Mouse (Mus musculus): Measurements from ENCODE around the gene Lmo3. TPM values are rescaled to one million over a fixed set of nuclear protein-coding genes. Genes with fewer than 3 reads are reported as not detected.

Gene Lmo3
- polyA plus RNA-seq, 1 experiment from 2014 or later = 8.6 TPM

DNA sequence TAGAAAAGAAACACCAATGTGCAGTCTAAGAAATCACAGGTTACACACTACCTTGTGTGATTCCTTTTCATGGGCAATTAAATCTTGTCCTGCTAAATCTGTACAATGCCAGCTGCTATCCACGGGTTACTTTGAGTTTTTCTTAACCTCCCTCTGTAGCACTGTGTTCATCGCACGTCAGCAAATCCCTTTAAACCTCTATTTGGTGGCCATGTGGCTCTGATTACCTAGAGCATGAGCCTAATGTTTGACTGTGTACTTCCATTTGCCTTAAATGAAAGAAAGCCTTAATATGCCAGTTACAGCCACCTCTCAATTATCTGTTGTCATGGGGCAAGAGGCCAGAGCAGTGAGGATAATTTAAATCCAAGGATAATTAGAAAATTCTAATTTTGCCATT, 98.9 kb downstream of the Lmo3 start:
- no peak for DNase-seq (ENCODE audit: low spot score)
- Histone ChIP-seq H3K9me3 (no peaks in the 10 kb centered on the region), H3K36me3 (no peaks in the 10 kb centered on the region), H3K4me3 (no peak overlapping the region), H3K27ac (no peak overlapping the region), H3K4me1 (replicated peaks) (no peaks in the 10 kb centered on the region), H3K27me3 (ENCODE audit: insufficient read depth, poor library complexity, severe bottlenecking) (no peaks in the 10 kb centered on the region)
- WGBS = 78% methylated on average over 3 of the region's 3 CpGs

DNA sequence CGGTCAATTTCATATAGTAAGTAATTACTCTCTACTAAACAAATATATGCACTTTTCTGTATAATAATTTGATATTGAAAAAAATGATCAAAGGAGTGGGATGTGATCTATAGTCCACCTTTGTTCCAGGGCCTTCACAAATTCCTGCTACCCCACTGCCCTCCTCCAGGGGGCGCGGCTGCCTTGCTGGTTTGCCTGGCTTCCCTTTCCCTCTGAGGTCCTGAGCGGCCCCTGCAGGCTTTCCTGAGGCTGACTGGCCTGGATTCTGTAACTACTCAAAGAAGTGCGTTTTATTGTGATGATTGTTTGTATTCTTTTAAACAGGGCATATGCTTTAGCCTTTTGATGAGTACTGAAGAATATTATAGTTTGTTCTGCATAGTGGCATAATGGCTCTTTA, 104.2 kb downstream of the Lmo3 start:
- Histone ChIP-seq H3K27ac (no peak overlapping the region), H3K9me3 (no peaks in the 10 kb centered on the region), H3K36me3 (no peaks in the 10 kb centered on the region), H3K27me3 (ENCODE audit: insufficient read depth, poor library complexity, severe bottlenecking) (no peaks in the 10 kb centered on the region), H3K4me3 (no peak overlapping the region), H3K4me1 (replicated peaks) (no peaks in the 10 kb centered on the region)
- 14% methylated on average over 5 of the region's 5 CpGs for WGBS
- peak; percentile 77 for DNase-seq (ENCODE audit: low spot score)

DNA sequence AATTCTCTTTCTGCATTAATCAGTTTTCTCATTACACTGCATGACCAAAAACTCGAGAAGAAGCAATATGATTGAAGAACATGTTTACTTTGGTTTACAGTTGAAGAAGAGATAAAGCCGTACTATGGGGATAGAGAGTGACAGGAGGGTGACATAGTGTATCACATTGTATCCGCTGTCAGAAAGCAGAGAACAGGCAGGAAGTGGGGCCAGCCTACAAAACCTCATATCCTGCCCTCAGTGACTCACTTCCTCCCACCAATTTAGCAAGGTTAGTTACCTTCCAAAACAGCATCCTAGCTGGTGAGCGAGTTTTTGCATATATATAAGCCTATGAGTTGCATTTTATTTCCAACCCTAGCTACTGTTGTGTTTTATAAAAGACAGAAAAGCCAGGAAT, 112.6 kb downstream of the Lmo3 start:
- no peaks in the 10 kb centered on the region for H3K36me3 ChIP-seq
- 82% methylated on average over 4 of the region's 4 CpGs for WGBS
- no peak overlapping the region for H3K27ac ChIP-seq
- no peak for DNase-seq (ENCODE audit: low spot score)
- H3K27me3 ChIP-seq (ENCODE audit: insufficient read depth, poor library complexity, severe bottlenecking) = no peaks in the 10 kb centered on the region
- H3K4me1 ChIP-seq (replicated peaks) = no peaks in the 10 kb centered on the region
- no peaks in the 10 kb centered on the region for H3K9me3 ChIP-seq
- H3K4me3 ChIP-seq = no peak overlapping the region

DNA sequence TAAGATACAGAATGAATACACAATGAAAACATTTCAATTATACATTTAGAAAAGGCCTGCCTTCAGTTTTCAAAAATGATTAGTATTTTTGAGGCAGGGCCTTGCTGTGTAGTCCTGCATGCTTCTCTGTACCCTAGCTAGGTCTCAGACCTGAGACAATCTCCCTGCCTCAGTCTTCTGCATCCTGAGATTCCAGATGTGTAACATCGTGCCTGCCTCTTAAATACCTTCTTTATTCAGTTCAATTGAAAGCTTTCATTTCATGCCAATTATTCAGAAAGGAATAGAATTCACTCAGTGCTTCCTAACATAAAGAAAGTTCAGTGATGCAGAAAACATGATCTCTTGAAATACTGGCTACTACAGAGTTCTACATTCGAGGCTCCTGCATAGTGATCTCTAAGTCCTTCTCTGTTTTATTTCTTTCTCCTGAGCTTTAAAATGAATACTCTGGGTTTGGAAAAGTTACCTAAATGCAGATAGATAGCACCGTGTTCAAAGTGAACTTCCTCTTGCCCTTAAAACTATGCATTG, 137.2 kb downstream of the Lmo3 start:
- no peaks in the 10 kb centered on the region for H3K36me3 ChIP-seq
- DNase-seq (ENCODE audit: low spot score) = no peak
- WGBS = 42% methylated on average over 3 of the region's 3 CpGs
- no peaks in the 10 kb centered on the region for H3K9me3 ChIP-seq
- no peak overlapping the region for H3K27ac ChIP-seq
- H3K27me3 ChIP-seq (ENCODE audit: insufficient read depth, poor library complexity, severe bottlenecking) = no peaks in the 10 kb centered on the region
- H3K4me3 ChIP-seq = no peak overlapping the region
- peaks cover 8% of the 10 kb centered on the region; the same call in 1 of the 2 replicates for H3K4me1 ChIP-seq (replicated peaks)

DNA sequence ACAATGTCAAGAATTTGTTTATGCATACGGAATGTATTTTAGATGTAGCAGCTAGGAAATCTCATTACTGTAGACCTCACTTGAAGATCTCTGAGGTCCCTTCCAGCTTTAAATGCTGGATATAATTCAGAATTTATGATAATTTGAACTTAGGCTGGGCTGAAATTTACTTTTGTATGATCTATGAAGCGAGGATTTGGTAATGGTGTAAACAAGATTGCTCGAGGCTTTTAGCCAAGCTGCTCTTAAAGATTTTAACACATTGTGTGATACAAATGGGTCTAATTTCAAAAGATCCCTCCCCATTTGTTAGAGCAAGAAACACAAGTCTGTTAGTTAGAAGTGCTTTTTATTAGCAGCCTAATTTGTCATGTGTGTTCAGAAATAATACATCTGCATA, 144.4 kb downstream of the Lmo3 start:
- 89% methylated on average over 3 of the region's 3 CpGs for WGBS
- Histone ChIP-seq H3K9me3 (no peaks in the 10 kb centered on the region), H3K4me1 (replicated peaks) (no peaks in the 10 kb centered on the region), H3K27me3 (ENCODE audit: insufficient read depth, poor library complexity, severe bottlenecking) (no peaks in the 10 kb centered on the region), H3K27ac (no peak overlapping the region), H3K36me3 (no peaks in the 10 kb centered on the region), H3K4me3 (no peak overlapping the region)
- no peak for DNase-seq (ENCODE audit: low spot score)

DNA sequence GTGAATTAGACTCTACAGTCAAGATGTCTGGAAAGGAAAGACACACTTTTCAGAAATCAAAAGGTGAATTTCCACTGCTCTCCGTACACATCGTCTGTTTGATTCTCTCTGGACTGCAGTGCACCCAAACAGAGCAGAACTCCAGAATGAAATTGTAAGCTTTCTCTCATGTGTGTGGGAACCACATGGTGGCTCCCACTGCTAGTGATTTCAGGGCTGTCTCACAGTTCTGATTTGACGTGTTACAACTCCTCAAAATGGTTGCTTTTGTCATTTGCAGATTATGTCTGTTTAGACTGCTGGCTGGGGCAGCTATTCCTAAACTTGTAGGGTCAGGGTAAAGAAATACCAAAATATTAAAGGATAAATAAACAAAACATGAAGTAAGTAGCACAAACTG, 145.0 kb downstream of the Lmo3 start:
- H3K4me1 ChIP-seq (replicated peaks) = no peaks in the 10 kb centered on the region
- no peak overlapping the region for H3K4me3 ChIP-seq
- no peaks in the 10 kb centered on the region for H3K36me3 ChIP-seq
- H3K9me3 ChIP-seq = no peaks in the 10 kb centered on the region
- DNase-seq (ENCODE audit: low spot score) = no peak
- no peak overlapping the region for H3K27ac ChIP-seq
- no peaks in the 10 kb centered on the region for H3K27me3 ChIP-seq (ENCODE audit: insufficient read depth, poor library complexity, severe bottlenecking)
- WGBS = 72% methylated on average over 3 of the region's 3 CpGs

DNA sequence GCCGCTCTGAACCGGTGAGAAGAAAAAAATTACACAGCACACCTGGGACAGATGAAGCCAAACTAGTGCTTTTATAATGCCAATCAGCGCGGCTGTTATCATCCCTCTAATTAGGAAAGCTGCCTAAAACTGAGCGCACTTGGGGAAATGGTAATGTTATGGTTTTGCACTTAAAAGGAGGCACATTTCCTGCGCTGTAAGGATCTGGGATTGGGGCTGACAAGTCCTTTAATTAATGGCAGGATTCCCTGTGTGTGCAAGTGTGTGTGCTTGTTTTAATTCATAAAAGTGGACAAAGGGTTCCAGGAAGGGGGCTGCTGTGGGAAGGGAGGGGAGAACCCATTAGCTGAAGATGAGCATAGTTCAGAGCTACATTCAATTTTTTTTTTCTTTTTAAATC, 154.4 kb downstream of the Lmo3 start:
- H3K36me3 ChIP-seq = no peaks in the 10 kb centered on the region
- peaks cover 22% of the 10 kb centered on the region for H3K4me1 ChIP-seq (replicated peaks)
- DNase-seq (ENCODE audit: low spot score) = no peak
- no peak overlapping the region for H3K27ac ChIP-seq
- peaks cover 10% of the 10 kb centered on the region; the same call in 1 of the 2 replicates for H3K27me3 ChIP-seq (ENCODE audit: insufficient read depth, poor library complexity, severe bottlenecking)
- 24% methylated on average over 6 of the region's 6 CpGs for WGBS
- no peak overlapping the region for H3K4me3 ChIP-seq
- no peaks in the 10 kb centered on the region for H3K9me3 ChIP-seq

DNA sequence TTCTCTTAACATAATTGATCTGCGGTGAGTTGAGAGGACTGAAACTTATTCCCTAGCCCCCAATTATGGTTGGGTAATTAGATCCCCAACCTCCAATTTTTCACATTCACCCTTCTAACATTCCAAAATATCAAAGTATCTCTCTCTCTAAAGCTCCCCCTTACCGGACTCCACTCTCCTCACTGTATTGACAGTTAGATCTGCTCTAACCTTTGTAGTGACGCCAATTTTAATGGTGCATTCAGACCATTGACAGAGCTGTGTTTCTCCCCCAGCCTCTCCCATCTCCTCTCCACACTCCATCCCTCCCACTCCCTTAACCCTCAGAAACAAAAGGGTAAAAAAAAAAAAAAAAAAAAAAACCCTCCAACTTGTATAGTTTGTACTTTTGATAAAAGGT, 154.9 kb downstream of the Lmo3 start:
- Histone ChIP-seq H3K4me3 (no peak overlapping the region), H3K27ac (no peak overlapping the region), H3K4me1 (replicated peaks) (peaks cover 25% of the 10 kb centered on the region), H3K36me3 (no peaks in the 10 kb centered on the region), H3K9me3 (no peaks in the 10 kb centered on the region), H3K27me3 (ENCODE audit: insufficient read depth, poor library complexity, severe bottlenecking) (peaks cover 11% of the 10 kb centered on the region; the same call in 1 of the 2 replicates)
- no peak for DNase-seq (ENCODE audit: low spot score)
- 36% methylated on average over 3 of the region's 3 CpGs for WGBS

DNA sequence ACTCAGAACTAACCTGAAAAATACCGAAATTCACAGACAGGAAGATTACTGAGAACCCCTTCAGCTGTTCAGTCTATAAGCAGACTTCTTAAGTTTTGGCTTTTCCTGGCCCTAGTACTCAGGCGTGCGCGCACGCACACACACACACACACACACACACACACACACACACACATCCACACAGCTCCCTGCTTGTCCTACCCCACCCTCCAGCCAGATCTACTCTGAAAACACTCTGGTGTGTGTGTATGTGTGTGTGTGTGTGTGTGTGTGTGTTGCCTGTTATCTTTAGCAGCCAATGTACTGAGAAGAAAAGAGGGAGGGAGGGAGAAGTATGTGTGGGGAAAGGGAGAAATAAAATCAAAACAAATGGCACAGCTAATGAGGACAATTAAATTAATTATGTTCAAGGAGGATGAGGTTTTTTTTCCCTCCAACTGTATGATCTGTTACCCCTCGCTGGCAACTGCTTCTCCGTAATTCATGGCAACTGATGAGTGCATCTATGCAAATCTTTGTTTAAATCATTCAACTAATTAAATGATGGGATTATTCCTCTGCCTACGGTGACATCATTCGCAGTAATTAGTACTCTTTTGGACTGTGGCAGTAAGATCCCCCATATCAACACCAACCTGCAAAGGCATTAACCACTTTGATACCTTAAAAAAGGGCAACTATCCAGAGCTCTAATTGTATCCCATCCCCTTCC, 157.1 kb downstream of the Lmo3 start:
- no peak for DNase-seq (ENCODE audit: low spot score)
- no peak overlapping the region for H3K4me3 ChIP-seq
- 77% methylated on average over 9 of the region's 9 CpGs for WGBS
- no peaks in the 10 kb centered on the region for H3K9me3 ChIP-seq
- no peak overlapping the region for H3K27ac ChIP-seq
- H3K4me1 ChIP-seq (replicated peaks) = peaks cover 47% of the 10 kb centered on the region
- H3K27me3 ChIP-seq (ENCODE audit: insufficient read depth, poor library complexity, severe bottlenecking) = peaks cover 18% of the 10 kb centered on the region
- H3K36me3 ChIP-seq = no peaks in the 10 kb centered on the region

DNA sequence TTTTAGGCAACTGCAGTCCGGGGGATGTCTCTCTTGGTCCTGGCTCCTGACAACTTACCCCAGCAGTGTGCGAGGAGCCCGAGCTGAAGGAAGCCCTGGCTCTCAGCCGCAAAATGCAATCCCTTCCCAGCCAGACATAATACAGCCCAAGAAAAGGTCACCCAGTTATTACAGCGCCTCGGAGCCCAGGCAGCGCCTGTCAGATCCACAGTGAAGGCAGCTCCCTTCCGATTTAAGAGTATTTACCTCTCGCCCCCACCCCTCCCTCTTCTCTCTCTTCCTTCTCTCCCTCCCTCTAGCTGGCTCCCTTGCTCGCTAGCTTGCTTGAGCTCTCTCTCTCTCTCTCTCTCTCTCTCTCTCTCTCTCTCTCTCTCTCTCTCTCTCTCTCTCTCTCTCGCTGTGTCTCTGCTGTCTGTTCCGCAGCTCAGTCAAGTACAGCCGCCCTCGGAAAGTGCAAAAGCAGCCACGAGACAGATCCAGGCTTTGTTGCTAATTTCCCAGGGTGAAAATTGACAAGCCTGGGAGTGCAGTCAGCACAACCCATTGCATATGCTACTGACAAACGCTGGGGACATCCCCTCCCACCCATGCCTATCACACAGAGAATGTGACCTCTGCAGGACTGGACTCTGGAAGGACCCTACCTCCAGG, 159.0 kb downstream of the Lmo3 start:
- H3K27me3 ChIP-seq (ENCODE audit: insufficient read depth, poor library complexity, severe bottlenecking) = peaks cover 18% of the 10 kb centered on the region

DNA sequence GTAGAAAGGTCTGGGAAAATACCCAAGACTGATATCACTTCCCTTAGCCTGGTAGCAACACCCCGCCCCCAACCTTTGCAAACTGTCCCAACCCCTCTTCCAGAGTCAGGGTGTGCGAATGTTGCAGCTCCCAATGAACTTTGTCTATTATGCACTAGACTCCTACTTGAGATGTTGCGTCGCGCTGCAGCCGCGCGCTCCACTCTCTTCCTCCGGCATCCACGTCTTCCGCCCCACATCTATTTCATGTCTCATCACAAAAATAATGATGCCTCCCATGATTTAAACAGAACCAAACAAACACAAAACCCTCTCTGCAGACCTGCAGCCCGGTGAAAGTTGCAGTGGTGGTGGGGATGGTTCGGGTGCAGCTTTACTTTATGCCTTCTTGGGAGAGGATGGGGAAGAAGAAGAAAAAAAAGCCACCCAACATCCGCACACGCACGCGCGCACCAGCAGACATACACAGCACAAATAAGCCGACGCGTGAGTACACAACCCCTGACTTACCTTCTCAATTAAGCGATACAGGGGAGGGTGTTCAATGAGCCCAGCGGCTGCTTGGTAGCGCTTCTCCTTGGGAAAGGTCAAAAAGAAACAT, 159.7 kb downstream of the Lmo3 start:
- H3K9me3 ChIP-seq = no peaks in the 10 kb centered on the region
- H3K36me3 ChIP-seq = no peaks in the 10 kb centered on the region
- peak overlapping the region; percentile 52 for H3K4me3 ChIP-seq
- H3K27me3 ChIP-seq (ENCODE audit: insufficient read depth, poor library complexity, severe bottlenecking) = peaks cover 18% of the 10 kb centered on the region
- 1% methylated on average over 24 of the region's 24 CpGs for WGBS
- peaks cover 54% of the 10 kb centered on the region for H3K4me1 ChIP-seq (replicated peaks)
- peak; percentile 27 for DNase-seq (ENCODE audit: low spot score)
- H3K27ac ChIP-seq = peak overlapping the region; percentile 88

More for the DNA sequence above, 159.0 kb downstream of the Lmo3 start:
- Histone ChIP-seq H3K9me3 (no peaks in the 10 kb centered on the region), H3K36me3 (no peaks in the 10 kb centered on the region), H3K27ac (peak overlapping the region; percentile 88), H3K4me3 (peak overlapping the region; percentile 52), H3K4me1 (replicated peaks) (peaks cover 60% of the 10 kb centered on the region)
- peak; percentile 44 for DNase-seq (ENCODE audit: low spot score)
- under 1% methylated on average over 16 of the region's 16 CpGs for WGBS

DNA sequence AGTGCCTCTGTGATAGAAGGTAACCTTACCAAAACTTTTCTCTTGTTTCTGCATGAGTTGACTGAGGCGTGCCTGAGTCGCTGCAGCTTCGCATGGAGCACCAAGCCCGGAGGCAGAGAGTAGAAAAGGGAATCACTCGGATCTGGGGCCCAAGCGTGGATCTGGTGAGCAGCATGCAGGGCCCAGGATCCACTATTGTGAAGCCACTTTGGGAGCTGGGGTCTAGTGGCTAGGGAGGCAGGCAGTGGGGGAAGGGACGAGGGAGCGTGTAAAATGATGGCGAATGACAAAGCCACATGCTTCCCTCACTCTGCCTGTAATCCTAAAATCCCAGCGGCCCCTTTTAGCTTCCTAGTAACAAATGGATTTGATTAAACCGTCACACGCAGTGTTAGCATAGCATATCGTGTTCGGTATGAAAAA, 160.6 kb downstream of the Lmo3 start:
- DNase-seq (ENCODE audit: low spot score) = peak; percentile 54
- 3% methylated on average over 14 of the region's 14 CpGs for WGBS
- H3K4me1 ChIP-seq (replicated peaks) = peaks cover 54% of the 10 kb centered on the region
- peaks cover 18% of the 10 kb centered on the region for H3K27me3 ChIP-seq (ENCODE audit: insufficient read depth, poor library complexity, severe bottlenecking)
- no peaks in the 10 kb centered on the region for H3K9me3 ChIP-seq
- peak overlapping the region; percentile 88 for H3K27ac ChIP-seq
- no peaks in the 10 kb centered on the region for H3K36me3 ChIP-seq
- H3K4me3 ChIP-seq = peak overlapping the region; percentile 52

DNA sequence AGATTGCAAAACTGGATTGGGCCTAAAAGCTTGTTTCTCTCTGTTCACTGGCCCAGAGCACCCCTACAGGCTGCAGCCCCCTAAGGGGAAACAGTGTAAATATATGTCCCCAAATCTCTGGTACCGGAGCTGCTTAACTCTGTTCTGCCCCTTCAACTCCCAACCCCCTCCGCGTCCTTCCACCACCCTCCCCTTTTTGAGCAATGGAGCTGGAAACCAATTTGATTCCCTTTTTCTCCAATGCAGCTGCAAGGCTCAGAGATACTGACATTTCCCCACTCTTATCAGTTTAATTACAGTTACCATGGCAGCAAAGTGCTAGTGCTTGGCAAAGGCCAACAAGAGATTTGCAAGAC, 161.3 kb downstream of the Lmo3 start:
- DNase-seq (ENCODE audit: low spot score) = peak; percentile 34
- peaks cover 6% of the 10 kb centered on the region; the same call in 1 of the 2 replicates for H3K36me3 ChIP-seq
- peaks cover 51% of the 10 kb centered on the region for H3K4me1 ChIP-seq (replicated peaks)
- no peaks in the 10 kb centered on the region for H3K9me3 ChIP-seq
- 5% methylated on average over 3 of the region's 3 CpGs for WGBS
- peak overlapping the region; percentile 88 for H3K27ac ChIP-seq
- peaks cover 18% of the 10 kb centered on the region for H3K27me3 ChIP-seq (ENCODE audit: insufficient read depth, poor library complexity, severe bottlenecking)
- peak overlapping the region; percentile 52 for H3K4me3 ChIP-seq

All from hindbrain, embryonic 10.5 days (tissue).